Mouse (Mus musculus): ENCODE measurements around the gene Zscan18. TPM values are rescaled to one million over a fixed set of nuclear protein-coding genes. Genes with fewer than 3 reads are reported as not detected.

The Zscan18 gene
- polyA plus RNA-seq, 2 experiments from 2014 or later: 0.42 to 1.4 TPM

Other genes with a start within 250 kb of the Zscan18 start
- gene Vmn2r53, start 194.8 kb downstream of the Zscan18 start, polyA plus RNA-seq (2017; shearing (Covaris generic)): under 1 TPM in 1 of 2 experiments, not detected in 1; 0.05 TPM
- not detected for gene Vmn2r54, start 163.3 kb downstream of the Zscan18 start, polyA plus RNA-seq (2017; shearing (Covaris generic))
- gene Vmn2r55, start 118.6 kb downstream of the Zscan18 start, polyA plus RNA-seq (2017; shearing (Covaris generic)): not detected
- gene Vmn2r56, start 68.6 kb downstream of the Zscan18 start, polyA plus RNA-seq (2017; shearing (Covaris generic)): not detected
- 10 to 100 TPM; 20.0 to 22.4 TPM for gene Zfp329, start 15.2 kb upstream of the Zscan18 start, polyA plus RNA-seq (2017; shearing (Covaris generic))
- 100 to 1,000 TPM in 1 of 2 experiments, 10 to 100 TPM in 1; 91.9 to 118 TPM for gene Zfp110, start 31.1 kb upstream of the Zscan18 start, polyA plus RNA-seq (2017; shearing (Covaris generic))
- 1 to 10 TPM; 1.0 to 1.7 TPM for gene Zfp128, start 77.5 kb upstream of the Zscan18 start, polyA plus RNA-seq (2017; shearing (Covaris generic))
- 10 to 100 TPM in 1 of 2 experiments, 1 to 10 TPM in 1; 8.2 to 15.0 TPM for gene Zscan22, start 94.2 kb upstream of the Zscan18 start, polyA plus RNA-seq (2017; shearing (Covaris generic))
- 1,000 to 10,000 TPM; 2,766 to 2,852 TPM for gene Rps5, start 118.7 kb upstream of the Zscan18 start, polyA plus RNA-seq (2017; shearing (Covaris generic))
- not detected for gene Rnf225, start 123.8 kb upstream of the Zscan18 start, polyA plus RNA-seq (2017; shearing (Covaris generic))
- gene Zfp324, start 162.2 kb upstream of the Zscan18 start, polyA plus RNA-seq (2017; shearing (Covaris generic)): 1 to 10 TPM; 2.2 to 2.7 TPM
- gene Zfp446, start 174.2 kb upstream of the Zscan18 start, polyA plus RNA-seq (2017; shearing (Covaris generic)): 1 to 10 TPM; 3.8 to 5.7 TPM
- under 1 TPM in 1 of 2 experiments, not detected in 1; 0.54 TPM for gene Slc27a5, start 194.6 kb upstream of the Zscan18 start, polyA plus RNA-seq (2017; shearing (Covaris generic))
- gene Trim28, start 195.5 kb upstream of the Zscan18 start, polyA plus RNA-seq (2017; shearing (Covaris generic)): 10 to 100 TPM; 37.1 to 75.2 TPM
- 1 to 10 TPM; 5.6 to 7.4 TPM for gene Zbtb45, start 206.4 kb upstream of the Zscan18 start, polyA plus RNA-seq (2017; shearing (Covaris generic))
- gene Chmp2a, start 231.2 kb upstream of the Zscan18 start, polyA plus RNA-seq (2017; shearing (Covaris generic)): 100 to 1,000 TPM; 259 to 278 TPM
- 10 to 100 TPM in 1 of 2 experiments, 1 to 10 TPM in 1; 7.9 to 14.3 TPM for gene Ube2m, start 234.6 kb upstream of the Zscan18 start, polyA plus RNA-seq (2017; shearing (Covaris generic))

All from CD4-positive, CD25-positive, alpha-beta regulatory T cell, adult 4 months (primary cell).